Mouse (Mus musculus): ENCODE results near the gene Lrfn4. TPM values are rescaled to one million over a fixed set of nuclear protein-coding genes. Genes with fewer than 3 reads are reported as not detected.
A peak's percentile ranks its signal among the peaks of the same experiment; 100 is the strongest.

Lrfn4 gene
- polyA plus RNA-seq, 1 experiment, result 1.7 TPM

- Histone ChIP-seq H3K36me3 (ENCODE audit: control insufficient read depth, insufficient read depth, low read length) (no peaks in the 10 kb centered on the region; the same call in none of the 2 replicates), H3K27ac (ENCODE audit: control insufficient read depth, insufficient read depth, low read depth, low read length) (no peak overlapping the region), H3K4me3 (ENCODE audit: control insufficient read depth, low read depth, low read length) (no peak overlapping the region), H3K27me3 (ENCODE audit: control insufficient read depth, insufficient read depth, low read length) (no peaks in the 10 kb centered on the region), H3K4me1 (ENCODE audit: control insufficient read depth, insufficient read depth, low read length) (peaks cover 12% of the 10 kb centered on the region)
- no peak for TF ChIP-seq POLR2A (IDR thresholded peaks at IDR 0.05; ENCODE audit: control insufficient read depth, low read depth, low read length)
- no peak for TF ChIP-seq CTCF (IDR thresholded peaks at IDR 0.05; ENCODE audit: control insufficient read depth, insufficient read depth, insufficient replicate concordance, low read depth, low read length)
These were observed 5.3 kb upstream of the Lrfn4 start for GRCm38 (mm10) chr19:4620721-4621120.

- Histone ChIP-seq H3K4me3 (ENCODE audit: control insufficient read depth, low read depth, low read length) (no peak overlapping the region), H3K36me3 (ENCODE audit: control insufficient read depth, insufficient read depth, low read length) (no peaks in the 10 kb centered on the region; the same call in none of the 2 replicates), H3K4me1 (ENCODE audit: control insufficient read depth, insufficient read depth, low read length) (peaks cover 15% of the 10 kb centered on the region), H3K27me3 (ENCODE audit: control insufficient read depth, insufficient read depth, low read length) (no peaks in the 10 kb centered on the region), H3K27ac (ENCODE audit: control insufficient read depth, insufficient read depth, low read depth, low read length) (no peak overlapping the region)
- TF ChIP-seq POLR2A (IDR thresholded peaks at IDR 0.05; ENCODE audit: control insufficient read depth, low read depth, low read length) (no peak), CTCF (IDR thresholded peaks at IDR 0.05; ENCODE audit: control insufficient read depth, insufficient read depth, insufficient replicate concordance, low read depth, low read length) (no peak)
These were observed 4.0 kb upstream of the Lrfn4 start for GRCm38 (mm10) chr19:4619461-4619860.

GRCm38 (mm10) chr19:4618183-4618582 is 2.7 kb upstream of the Lrfn4 start:
- H3K4me1 ChIP-seq (ENCODE audit: control insufficient read depth, insufficient read depth, low read length), result peaks cover 16% of the 10 kb centered on the region
- no peak for TF ChIP-seq CTCF (IDR thresholded peaks at IDR 0.05; ENCODE audit: control insufficient read depth, insufficient read depth, insufficient replicate concordance, low read depth, low read length)
- TF ChIP-seq POLR2A (IDR thresholded peaks at IDR 0.05; ENCODE audit: control insufficient read depth, low read depth, low read length), result no peak
- H3K4me3 ChIP-seq (ENCODE audit: control insufficient read depth, low read depth, low read length), result no peak overlapping the region
- no peaks in the 10 kb centered on the region; the same call in none of the 2 replicates for H3K36me3 ChIP-seq (ENCODE audit: control insufficient read depth, insufficient read depth, low read length)
- no peak overlapping the region for H3K27ac ChIP-seq (ENCODE audit: control insufficient read depth, insufficient read depth, low read depth, low read length)
- no peaks in the 10 kb centered on the region for H3K27me3 ChIP-seq (ENCODE audit: control insufficient read depth, insufficient read depth, low read length)

GRCm38 (mm10) chr19:4616546-4616945 is 1.1 kb upstream of the Lrfn4 start:
- Histone ChIP-seq H3K27me3 (ENCODE audit: control insufficient read depth, insufficient read depth, low read length) (no peaks in the 10 kb centered on the region), H3K27ac (ENCODE audit: control insufficient read depth, insufficient read depth, low read depth, low read length) (no peak overlapping the region), H3K4me3 (ENCODE audit: control insufficient read depth, low read depth, low read length) (no peak overlapping the region), H3K4me1 (ENCODE audit: control insufficient read depth, insufficient read depth, low read length) (peaks cover 16% of the 10 kb centered on the region), H3K36me3 (ENCODE audit: control insufficient read depth, insufficient read depth, low read length) (no peaks in the 10 kb centered on the region; the same call in 1 of the 2 replicates)
- TF ChIP-seq CTCF (IDR thresholded peaks at IDR 0.05; ENCODE audit: control insufficient read depth, insufficient read depth, insufficient replicate concordance, low read depth, low read length), result no peak
- no peak for TF ChIP-seq POLR2A (IDR thresholded peaks at IDR 0.05; ENCODE audit: control insufficient read depth, low read depth, low read length)

GRCm38 (mm10) chr19:4614305-4615150 is 939 bp downstream of the Lrfn4 start:
- H3K4me3 ChIP-seq (ENCODE audit: control insufficient read depth, low read depth, low read length), result peak overlapping the region; percentile 83
- no peaks in the 10 kb centered on the region for H3K27me3 ChIP-seq (ENCODE audit: control insufficient read depth, insufficient read depth, low read length)
- H3K27ac ChIP-seq (ENCODE audit: control insufficient read depth, insufficient read depth, low read depth, low read length), result no peak overlapping the region
- H3K36me3 ChIP-seq (ENCODE audit: control insufficient read depth, insufficient read depth, low read length), result no peaks in the 10 kb centered on the region
- H3K4me1 ChIP-seq (ENCODE audit: control insufficient read depth, insufficient read depth, low read length), result peaks cover 16% of the 10 kb centered on the region
- no peak for TF ChIP-seq POLR2A (IDR thresholded peaks at IDR 0.05; ENCODE audit: control insufficient read depth, low read depth, low read length)
- TF ChIP-seq CTCF (IDR thresholded peaks at IDR 0.05; ENCODE audit: control insufficient read depth, insufficient read depth, insufficient replicate concordance, low read depth, low read length), result no peak

GRCm38 (mm10) chr19:4613464-4614304 is 1.8 kb downstream of the Lrfn4 start:
- Histone ChIP-seq H3K27ac (ENCODE audit: control insufficient read depth, insufficient read depth, low read depth, low read length) (no peak overlapping the region), H3K36me3 (ENCODE audit: control insufficient read depth, insufficient read depth, low read length) (no peaks in the 10 kb centered on the region), H3K27me3 (ENCODE audit: control insufficient read depth, insufficient read depth, low read length) (no peaks in the 10 kb centered on the region), H3K4me3 (ENCODE audit: control insufficient read depth, low read depth, low read length) (no peak overlapping the region), H3K4me1 (ENCODE audit: control insufficient read depth, insufficient read depth, low read length) (peaks cover 16% of the 10 kb centered on the region)
- TF ChIP-seq CTCF (IDR thresholded peaks at IDR 0.05; ENCODE audit: control insufficient read depth, insufficient read depth, insufficient replicate concordance, low read depth, low read length), result no peak
- no peak for TF ChIP-seq POLR2A (IDR thresholded peaks at IDR 0.05; ENCODE audit: control insufficient read depth, low read depth, low read length)

All from testis, adult 2 months (tissue).